ENCODE assay signal across 21 mouse cellular contexts in genomic region chr2:61576497-61576896, GRCm38 (mm10). TPM values are rescaled to one million over a fixed set of nuclear protein-coding genes. Genes with fewer than 3 reads are reported as not detected.
DNase-seq lines count a peak whose midpoint lies in the region; ATAC-seq and TF ChIP-seq lines count a peak whose summit lies in the region.
"Had no signal": no experiment of that assay in that cellular context is flagged by ENCODE, and none has a peak within 500 bp of the region (broad histone marks: within the 10 kb centered on the region; RNA-seq: fewer than 3 reads in every experiment).

No protein-coding gene starts in this region.

- TF ChIP-seq RAD21 in CH12.LX (IDR thresholded peaks at IDR 0.05; ENCODE audit: low read depth, low read length) (no peak), MEL (IDR thresholded peaks at IDR 0.05; ENCODE audit: low read depth, low read length) (no peak)

- no peak for ATAC-seq in lung, embryonic 15.5 days (ENCODE audit: borderline replicate concordance, extremely low read depth, low FRiP score, low TSS enrichment)
- no peak for ATAC-seq in lung, embryonic 16.5 days (ENCODE audit: low read depth)
- ATAC-seq: activated CD4-positive, CD25-positive, alpha-beta regulatory T cell, adult 4 months; CD4-positive, CD25-positive, alpha-beta regulatory T cell, adult 4 months; Patski had no signal

- H3K79me2 ChIP-seq in CH12.LX (replicated peaks; ENCODE audit: control insufficient read depth, extremely low read depth, insufficient read depth, poor library complexity, severe bottlenecking) (peaks cover 17% of the 10 kb centered on the region), MEL (ENCODE audit: control insufficient read depth, insufficient read depth, low read length, poor library complexity) (no peaks in the 10 kb centered on the region)

- no peak for TF ChIP-seq POLR2A in CH12.LX (IDR thresholded peaks at IDR 0.05; ENCODE audit: low read depth, low read length)
- no peak for TF ChIP-seq POLR2A in MEL (IDR thresholded peaks at IDR 0.05; ENCODE audit: control insufficient read depth in 1 of 2, insufficient read depth in 1 of 2, low read depth in 1 of 2, low read length in 2 of 2, poor library complexity in 1 of 2)

- dilution Hi-C loops in CH12.LX (cut with MboI; ENCODE audit: extremely low pct_ligation_motif_present, extremely low pct_unique_long_range_greater_than_20kb, low sequenced_read_pairs), result no loop called here

- in situ Hi-C loops in CH12.LX (cut with MboI; ENCODE audit: low pct_ligation_motif_present, low pct_unique_long_range_greater_than_20kb, low sequenced_read_pairs), result no loop called here

- DNase-seq in lung, postnatal 4 days, result no peak
- no peak for DNase-seq in lung, postnatal 25 days (ENCODE audit: low spot score)
- DNase-seq in CH12.LX (ENCODE audit: extremely low read depth) (no peak), MEL (ENCODE audit: low read depth, low spot score) (no peak)
- DNase-seq in adrenal gland, adult 2 months, result no peak
- DNase-seq in layer of hippocampus, adult 18-20 months (ENCODE audit: low spot score in 2 of 2), result no peak
- DNase-seq: adrenal gland, adult 8-10 months; adrenal gland, postnatal 25 days; adrenal gland, postnatal 36 days; B cell, adult 2 months; cerebellum, adult 11 months; cerebellum, adult 11-12 months; cerebellum, adult 18-20 months; cerebellum, adult 2 months; cerebellum, adult 8-10 months had no signal

- H3K4me1 ChIP-seq in lung, embryonic 15.5 days, result peaks cover 8% of the 10 kb centered on the region; the same call in 1 of the 2 replicates
- H3K4me1 ChIP-seq in lung, embryonic 16.5 days (replicated peaks; ENCODE audit: control insufficient read depth, insufficient read depth, low read length), result peaks cover 8% of the 10 kb centered on the region; the same call in 1 of the 2 replicates
- peaks cover 0 to 25% of the 10 kb centered on the region in 2 experiments; a peak in 2 of 4 replicates for H3K4me1 ChIP-seq in CH12.LX (ENCODE audit: control insufficient read depth in 1 of 2, insufficient read depth in 2 of 2)
- H3K4me1 ChIP-seq in MEL (ENCODE audit: control insufficient read depth in 1 of 2, insufficient read depth in 2 of 2, low read length in 2 of 2), result peaks cover 0 to 5% of the 10 kb centered on the region in 2 experiments; a peak in 1 of 4 replicates

- H3K9me3 ChIP-seq in lung, embryonic 15.5 days, result no peaks in the 10 kb centered on the region
- H3K9me3 ChIP-seq in lung, embryonic 16.5 days (ENCODE audit: control insufficient read depth, low read length), result no peaks in the 10 kb centered on the region
- H3K9me3 ChIP-seq in CH12.LX (replicated peaks; ENCODE audit: low read length) (no peaks in the 10 kb centered on the region), MEL (replicated peaks; ENCODE audit: insufficient read depth, low read length) (no peaks in the 10 kb centered on the region)
- H3K9me3 ChIP-seq: G1E had no signal

- H3K9ac ChIP-seq in lung, embryonic 15.5 days, result no peak overlapping the region
- H3K9ac ChIP-seq in lung, embryonic 16.5 days (ENCODE audit: low read length), result no peak overlapping the region
- peak overlapping the region; percentile 71; the same call in 1 of the 2 replicates for H3K9ac ChIP-seq in CH12.LX (ENCODE audit: insufficient read depth, low read depth)
- H3K9ac ChIP-seq in MEL (ENCODE audit: control insufficient read depth, low read depth, low read length, poor library complexity, severe bottlenecking), result no peak overlapping the region

- H3K27me3 ChIP-seq in lung, embryonic 15.5 days, result no peaks in the 10 kb centered on the region
- H3K27me3 ChIP-seq in lung, embryonic 16.5 days (ENCODE audit: control insufficient read depth, insufficient read depth, low read depth, low read length), result no peaks in the 10 kb centered on the region
- no peaks in the 10 kb centered on the region for H3K27me3 ChIP-seq in CH12.LX (replicated peaks)
- no peaks in the 10 kb centered on the region for H3K27me3 ChIP-seq in MEL (ENCODE audit: control insufficient read depth in 1 of 2, insufficient read depth in 2 of 2, low read length in 2 of 2)
- H3K27me3 ChIP-seq: Patski had no signal

- TF ChIP-seq EP300 in CH12.LX (IDR thresholded peaks at IDR 0.05; ENCODE audit: low read length), result no peak
- TF ChIP-seq EP300 in MEL (IDR thresholded peaks at IDR 0.05; ENCODE audit: low read depth in 1 of 2, low read length in 2 of 2), result no peak

- H3K36me3 ChIP-seq in lung, embryonic 15.5 days, result no peaks in the 10 kb centered on the region
- no peaks in the 10 kb centered on the region for H3K36me3 ChIP-seq in lung, embryonic 16.5 days (ENCODE audit: control insufficient read depth, insufficient read depth, low read length)
- H3K36me3 ChIP-seq in CH12.LX (replicated peaks in 1 of 2; ENCODE audit: control insufficient read depth in 1 of 2, insufficient read depth in 1 of 2, low read length in 1 of 2), result peaks cover 0 to 2% of the 10 kb centered on the region in 2 experiments
- no peaks in the 10 kb centered on the region; a peak in 1 of 4 replicates for H3K36me3 ChIP-seq in MEL (ENCODE audit: control insufficient read depth in 1 of 2, insufficient read depth in 2 of 2, low read length in 2 of 2)
- H3K36me3 ChIP-seq: G1E had no signal

- H3K4me2 ChIP-seq in lung, embryonic 15.5 days, result peak overlapping the region; percentile 38; the same call in 1 of the 2 replicates
- peak overlapping the region; percentile 45; the same call in 1 of the 2 replicates for H3K4me2 ChIP-seq in lung, embryonic 16.5 days (ENCODE audit: low read depth, low read length)
- H3K4me2 ChIP-seq in CH12.LX (ENCODE audit: insufficient read depth, low read depth, poor library complexity, severe bottlenecking), result no peak overlapping the region

- no peak overlapping the region for H3K4me3 ChIP-seq in lung, embryonic 15.5 days
- no peak overlapping the region for H3K4me3 ChIP-seq in lung, embryonic 16.5 days (ENCODE audit: low read length)
- no peak overlapping the region for H3K4me3 ChIP-seq in CH12.LX (replicated peaks in 1 of 3; ENCODE audit: low read depth in 2 of 3, low read length in 2 of 3, poor library complexity in 1 of 3)
- H3K4me3 ChIP-seq in MEL (ENCODE audit: control insufficient read depth in 1 of 2, insufficient read depth in 1 of 2, low read depth in 2 of 2, low read length in 2 of 2), result no peak overlapping the region

- 59% methylated on average over 3 of the region's 3 CpGs for WGBS in lung, embryonic 15.5 days
- WGBS in lung, embryonic 16.5 days, result 60% methylated on average over 3 of the region's 3 CpGs

- H3K27ac ChIP-seq in lung, embryonic 15.5 days, result 0 out of 2 replicates have a peak overlapping the region, but pooled peaks have one; percentile 11
- H3K27ac ChIP-seq in lung, embryonic 16.5 days (ENCODE audit: low read length), result no peak overlapping the region; the same call in 1 of the 2 replicates
- no peak overlapping the region for H3K27ac ChIP-seq in CH12.LX (ENCODE audit: insufficient read depth, low read depth)
- no peak overlapping the region for H3K27ac ChIP-seq in MEL (ENCODE audit: control insufficient read depth, low read depth, low read length)

- TF ChIP-seq CTCF in CH12.LX (conservative IDR thresholded peaks at IDR 0.05 in 1 of 2, IDR thresholded peaks at IDR 0.05 in 1 of 2; ENCODE audit: low read depth in 2 of 2, low read length in 2 of 2), result no peak
- TF ChIP-seq CTCF in MEL (IDR thresholded peaks at IDR 0.05 in 2 of 3, conservative IDR thresholded peaks at IDR 0.05 in 1 of 3; ENCODE audit: control insufficient read depth in 1 of 3, insufficient read depth in 1 of 3, low read depth in 2 of 3, low read length in 3 of 3, poor library complexity in 1 of 3, severe bottlenecking in 1 of 3), result no peak

TF ChIP-seq in CH12.LX, 34 proteins besides CTCF, POLR2A, EP300 and RAD21 (continues in another document):
- no peak for TF ChIP-seq TBP (conservative IDR thresholded peaks at IDR 0.05; ENCODE audit: low read depth, low read length)
- no peak for TF ChIP-seq SMC3 (IDR thresholded peaks at IDR 0.05; ENCODE audit: low read depth, low read length)
- no peak for TF ChIP-seq KAT2A (IDR thresholded peaks at IDR 0.05; ENCODE audit: insufficient replicate concordance, low read length)
- TF ChIP-seq ETS1 (conservative IDR thresholded peaks at IDR 0.05; ENCODE audit: low read depth, low read length), result no peak
- TF ChIP-seq ZNF384 (IDR thresholded peaks at IDR 0.05; ENCODE audit: low read depth, low read length), result no peak
- TF ChIP-seq MEF2A (IDR thresholded peaks at IDR 0.05; ENCODE audit: borderline replicate concordance, low read depth, low read length), result no peak
- TF ChIP-seq TCF12 (IDR thresholded peaks at IDR 0.05; ENCODE audit: low read depth, low read length), result no peak
- TF ChIP-seq UBTF (IDR thresholded peaks at IDR 0.05; ENCODE audit: low read depth, low read length), result no peak
- no peak for TF ChIP-seq ELF1 (IDR thresholded peaks at IDR 0.05; ENCODE audit: low read depth, low read length)
- TF ChIP-seq CHD2 (IDR thresholded peaks at IDR 0.05; ENCODE audit: low read length), result no peak

TF ChIP-seq in MEL, 35 proteins besides CTCF, POLR2A, EP300 and RAD21 (continues in another document):
- TF ChIP-seq SIN3A (IDR thresholded peaks at IDR 0.05; ENCODE audit: low read length) (no peak), UBTF (IDR thresholded peaks at IDR 0.05; ENCODE audit: borderline replicate concordance, insufficient read depth, low read depth, low read length) (no peak), USF2 (IDR thresholded peaks at IDR 0.05; ENCODE audit: borderline replicate concordance in 1 of 2, insufficient read depth in 1 of 2, low read depth in 1 of 2, low read length in 2 of 2) (no peak), TBP (IDR thresholded peaks at IDR 0.05; ENCODE audit: low read depth, low read length) (no peak), USF1 (IDR thresholded peaks at IDR 0.05; ENCODE audit: low read depth, low read length) (peak; percentile 57; the same call in 1 of the 2 replicates), MXI1 (IDR thresholded peaks at IDR 0.05; ENCODE audit: low read depth, low read length) (no peak), MAFK (IDR thresholded peaks at IDR 0.05; ENCODE audit: borderline replicate concordance, low read depth, low read length) (no peak), MAX (IDR thresholded peaks at IDR 0.05; ENCODE audit: low read length) (peak; percentile 70; the same call in 1 of the 2 replicates), TCF12 (IDR thresholded peaks at IDR 0.05; ENCODE audit: low read depth, low read length) (no peak), NELFE (IDR thresholded peaks at IDR 0.05; ENCODE audit: low read depth, low read length) (no peak)

RNA-seq across cellular contexts. Expression of gene Tank, which starts 1.9 kb away (rescaled TPM):
- 32.4 and 32.6 TPM in 2 replicates for polyA plus RNA-seq in lung, embryonic 15.5 days (2015; fragmentation: Nextera tagmentation; extraction: Ambion mirVana)
- polyA plus RNA-seq in lung, embryonic 16.5 days (2015; fragmentation: Nextera tagmentation; extraction: Ambion mirVana), result 30.9 and 34.0 TPM in 2 replicates
- total RNA-seq in CH12.LX (2012; rRNA removed) (42.3 and 45.7 TPM in 2 replicates), CH12.LX (2014; rRNA removed) (152 and 180 TPM in 2 replicates), MEL (2012; rRNA removed) (25.4 and 27.0 TPM in 2 replicates)
- polyA plus RNA-seq in CH12.LX (2012; ENCODE audit: insufficient read length, low read depth) (66.4 and 68.7 TPM in 2 replicates), MEL (2012; ENCODE audit: insufficient read depth in 1 of 2, insufficient read length in 2 of 2, low read depth in 1 of 2, low replicate concordance in 2 of 2, missing spikeins in 1 of 2) (10 to 100 TPM; 27.4 to 96.7 TPM)
- total RNA-seq in adrenal gland, adult 2 months (2021), result 10 to 100 TPM; 37.5 to 55.3 TPM
- 2.1 and 2.6 TPM in 2 replicates for polyA plus RNA-seq in adrenal gland, adult 2 months (2012; rRNA removed)
- 10 to 100 TPM; 27.7 to 31.9 TPM for total RNA-seq in layer of hippocampus, adult 18-20 months (2021)
